Mouse (Mus musculus) cerebellum, adult 11 months (tissue): ENCODE data around the gene Tmtc2.

Experiments used
- DNase-seq: peaks from one replicate; pipeline ENCODE4 v3.0.0; 2022

Gene Tmtc2

DNA sequence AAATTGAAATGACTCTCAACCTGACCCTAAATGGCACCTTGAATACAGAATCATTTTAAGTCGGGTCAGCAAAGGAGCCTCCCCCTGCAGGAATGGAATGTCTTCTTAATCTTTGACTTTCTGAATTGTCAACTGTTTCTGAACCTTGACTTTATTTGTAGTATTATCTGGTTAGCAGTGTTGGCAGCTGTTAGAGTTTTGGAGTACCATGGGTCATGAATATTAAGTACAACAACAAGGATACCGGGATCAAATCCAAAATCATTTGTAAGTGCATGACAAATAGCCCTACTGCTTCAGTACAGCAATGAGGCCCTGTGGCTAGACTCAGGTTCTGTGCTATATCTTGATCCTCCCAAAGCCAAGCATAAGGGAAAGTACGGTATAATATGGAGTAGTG, 170.3 kb downstream of the Tmtc2 start:
- DNase-seq: no peak

DNA sequence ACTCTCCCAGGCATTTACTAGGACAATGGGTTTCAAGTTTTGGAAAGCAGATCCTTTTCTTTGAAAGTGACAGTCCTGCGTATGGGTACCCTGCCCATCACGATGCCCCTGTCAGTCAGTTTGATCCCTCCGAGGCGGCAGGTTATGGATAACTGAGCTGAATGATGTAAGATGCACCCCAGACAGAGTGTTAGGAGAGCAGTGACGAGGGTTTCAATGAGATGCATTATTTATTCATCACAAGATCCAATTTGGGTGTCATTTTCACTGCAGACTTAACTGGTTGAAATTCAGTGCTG, 171.8 kb downstream of the Tmtc2 start:
- DNase-seq: no peak

DNA sequence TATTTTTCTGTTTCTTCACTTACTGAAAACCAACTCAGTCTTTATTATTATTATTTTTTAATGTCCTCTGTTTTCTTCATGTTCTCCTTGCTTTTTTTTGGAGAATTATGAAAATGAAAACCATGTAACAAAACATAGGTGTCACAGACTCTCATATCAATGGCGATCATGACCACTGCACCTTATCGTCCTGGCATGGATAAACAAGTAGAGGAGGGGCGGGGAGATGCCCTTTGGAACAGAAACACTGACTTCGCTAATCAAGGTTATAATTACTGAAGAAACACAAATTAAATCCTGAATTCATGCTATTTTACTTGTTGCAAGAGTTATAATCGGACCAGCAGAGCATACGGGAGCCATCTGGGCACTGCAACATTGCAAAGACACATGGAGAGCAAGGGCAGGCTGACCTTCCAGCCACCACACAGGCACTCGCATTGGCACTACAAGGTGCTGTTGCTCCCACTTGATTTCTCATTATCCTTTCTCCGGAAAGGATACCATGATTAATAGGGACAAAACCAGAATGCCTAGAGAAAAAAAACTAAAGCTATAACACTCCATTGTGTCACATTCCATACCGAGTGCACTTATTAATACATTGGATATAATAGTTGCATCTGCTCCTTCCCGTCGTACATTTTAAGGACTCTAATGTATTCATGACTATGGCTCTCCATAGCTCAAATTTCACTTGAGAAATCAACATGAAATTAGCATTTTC, 172.3 kb downstream of the Tmtc2 start:
- peak; percentile 59 for DNase-seq

DNA sequence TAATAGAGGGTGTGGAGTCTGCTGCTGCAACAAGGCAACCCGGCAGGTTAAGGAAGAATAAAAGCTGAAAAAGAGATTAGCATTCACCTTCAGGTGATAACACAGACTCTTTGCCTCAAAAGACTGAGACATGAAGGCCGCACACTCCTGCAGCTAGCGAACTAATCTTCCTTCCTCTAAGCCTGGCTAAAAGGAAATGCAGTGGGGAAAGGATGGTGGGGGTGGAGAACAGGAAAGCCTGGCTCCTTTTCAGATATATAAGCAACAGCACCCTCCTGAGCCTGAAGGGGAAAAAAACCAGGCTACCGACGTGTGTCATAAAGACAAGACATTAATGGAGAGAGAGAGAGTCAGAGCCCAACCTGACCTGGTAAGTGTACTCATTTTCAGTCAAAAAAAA, 174.9 kb downstream of the Tmtc2 start:
- DNase-seq: no peak

DNA sequence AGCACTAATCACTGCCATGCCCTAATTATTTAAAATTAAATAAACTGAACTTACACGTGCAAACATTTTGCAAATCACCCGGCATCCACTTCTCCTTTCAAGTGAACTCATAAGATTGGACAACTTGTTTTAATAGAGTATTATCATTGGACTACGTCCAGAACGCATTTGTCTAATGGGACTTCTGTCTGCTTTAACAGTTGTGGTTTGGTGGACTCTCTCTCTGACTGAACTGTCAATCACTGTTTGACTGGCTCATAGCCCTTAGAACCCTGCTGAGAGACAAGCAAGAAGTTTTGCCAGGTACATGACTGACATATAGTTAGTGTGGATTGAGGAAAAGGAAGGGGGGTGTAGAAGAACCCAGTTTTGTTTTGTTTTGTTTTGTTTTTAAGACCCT, 190.2 kb downstream of the Tmtc2 start:
- no peak for DNase-seq

DNA sequence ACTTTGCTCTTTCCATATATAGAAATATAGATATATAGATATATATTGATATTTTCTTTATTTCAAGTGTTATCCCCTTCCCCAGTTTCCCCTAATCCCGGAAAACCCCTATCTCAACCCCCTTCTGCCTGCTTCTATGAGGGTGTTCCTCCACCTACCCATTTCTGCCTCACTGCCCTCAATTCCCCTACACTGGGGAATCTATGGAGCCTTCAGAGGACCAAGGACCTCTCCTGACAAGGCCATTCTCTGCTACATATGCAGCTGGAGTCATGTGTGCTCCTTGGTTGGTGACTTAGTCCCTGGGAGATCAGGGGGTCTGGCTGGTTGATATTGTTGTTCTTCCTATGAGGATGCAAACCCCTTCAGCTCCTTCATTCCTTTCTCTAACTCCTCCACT, 192.5 kb downstream of the Tmtc2 start:
- DNase-seq: no peak

DNA sequence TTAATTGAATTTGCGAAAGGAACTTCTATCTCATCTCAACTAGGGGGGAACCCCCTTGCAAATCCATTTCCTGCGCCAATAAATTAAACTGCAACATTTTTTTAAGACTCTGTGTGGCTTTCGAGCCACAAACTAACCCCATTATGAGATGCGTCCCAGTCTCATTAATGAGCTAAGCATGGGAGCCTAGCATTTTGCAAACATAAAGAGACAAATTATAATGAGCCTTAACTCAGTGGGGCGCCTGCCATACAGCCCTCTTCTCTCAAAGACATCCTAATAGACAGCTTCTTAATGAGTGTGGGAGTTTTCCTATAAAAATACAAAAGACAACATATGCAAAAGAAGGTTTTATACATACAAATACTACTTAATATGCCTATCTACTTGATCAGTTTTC, 193.0 kb downstream of the Tmtc2 start:
- no peak for DNase-seq

DNA sequence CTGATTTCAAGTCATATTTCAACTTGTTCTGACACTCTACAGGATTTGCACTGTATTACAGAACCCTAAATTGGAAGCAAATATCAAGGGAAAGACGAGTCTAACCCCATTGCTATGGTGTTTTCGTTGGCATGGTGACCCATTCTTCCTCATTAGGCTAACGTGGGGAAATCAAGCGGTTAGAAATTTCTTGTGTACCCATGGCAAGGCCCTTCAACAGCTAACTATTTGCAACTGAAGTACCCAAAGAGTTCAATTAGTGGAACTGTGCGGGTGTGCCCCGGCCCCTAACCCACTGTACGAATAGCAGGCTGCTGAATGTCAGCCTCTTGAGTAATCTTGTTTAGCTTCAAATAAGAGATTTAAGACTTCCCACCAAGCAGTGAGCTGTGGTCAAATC, 193.7 kb downstream of the Tmtc2 start:
- no peak for DNase-seq

DNA sequence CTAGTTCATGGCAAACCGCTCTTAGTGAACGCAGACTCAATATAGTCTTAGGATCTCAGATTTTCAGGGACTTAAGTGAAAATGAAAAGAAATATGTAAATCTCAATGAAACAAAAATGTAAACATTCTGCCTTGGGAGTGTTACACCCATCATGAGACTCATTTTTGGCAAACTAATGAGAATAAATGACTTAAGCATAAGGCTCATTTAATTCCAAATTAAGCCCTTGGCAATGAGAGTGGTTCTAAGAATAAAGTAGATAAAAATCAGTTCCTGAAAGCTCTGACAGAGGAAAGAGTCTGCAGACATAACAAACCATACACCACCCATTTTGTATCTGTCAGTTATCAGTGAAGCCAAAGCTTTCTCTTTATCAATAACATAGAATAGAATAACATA, 196.5 kb downstream of the Tmtc2 start:
- DNase-seq: no peak

DNA sequence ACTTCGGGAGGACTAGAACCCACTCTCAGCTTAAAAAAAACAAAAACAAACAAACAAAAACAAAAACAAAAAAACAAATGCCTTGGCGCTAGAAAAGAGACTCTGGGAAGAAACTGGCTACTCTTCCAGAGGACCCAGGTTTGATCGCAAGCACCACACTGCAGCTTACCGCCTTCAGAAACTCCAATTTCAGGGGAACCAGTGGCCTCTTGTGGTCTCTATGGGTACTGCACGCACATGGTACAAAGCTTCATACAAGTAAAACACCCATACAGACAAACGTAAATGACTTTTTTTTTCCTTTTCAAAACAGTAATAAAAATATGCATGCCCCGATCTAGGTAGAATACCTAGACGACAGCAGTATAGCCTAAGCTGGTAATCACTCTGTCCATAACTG, 201.0 kb downstream of the Tmtc2 start:
- DNase-seq: no peak

DNA sequence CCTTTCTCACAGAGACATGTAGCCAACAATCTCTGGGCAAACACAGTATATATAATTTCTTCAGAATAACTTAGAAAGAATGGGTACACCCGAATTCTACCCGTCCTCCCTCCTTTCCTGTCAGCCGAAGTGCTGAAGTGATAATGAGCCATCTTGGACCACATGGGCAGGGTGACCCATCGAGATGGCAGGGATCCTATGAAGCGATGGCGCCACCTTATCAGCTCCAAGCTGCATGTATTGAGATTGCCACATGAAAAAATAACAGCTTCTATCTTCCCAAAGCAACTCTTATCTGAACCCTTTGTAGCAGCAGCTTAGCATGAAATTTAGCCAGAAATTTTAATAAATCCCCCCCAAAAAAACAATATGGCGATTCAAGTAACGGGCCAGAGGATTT, 206.0 kb downstream of the Tmtc2 start:
- DNase-seq: no peak

DNA sequence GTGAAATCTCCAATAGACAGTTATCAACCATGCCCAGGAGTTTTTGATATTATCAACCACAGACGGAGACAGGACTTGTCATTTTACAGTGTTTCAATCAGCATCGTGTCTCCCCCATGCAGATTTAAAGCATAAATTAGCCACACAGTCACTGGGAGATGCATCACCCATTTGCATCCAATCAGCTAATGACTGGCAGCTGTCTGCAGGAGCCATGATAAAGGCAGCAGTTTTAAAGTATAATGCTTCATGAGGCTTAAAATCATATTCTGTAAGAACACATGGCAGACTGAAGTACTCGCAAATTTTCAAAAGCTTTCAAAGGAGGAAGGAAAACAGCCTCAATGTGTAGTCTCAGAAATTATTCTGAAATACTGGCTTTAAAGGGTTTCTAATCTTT, 209.8 kb downstream of the Tmtc2 start:
- no peak for DNase-seq

DNA sequence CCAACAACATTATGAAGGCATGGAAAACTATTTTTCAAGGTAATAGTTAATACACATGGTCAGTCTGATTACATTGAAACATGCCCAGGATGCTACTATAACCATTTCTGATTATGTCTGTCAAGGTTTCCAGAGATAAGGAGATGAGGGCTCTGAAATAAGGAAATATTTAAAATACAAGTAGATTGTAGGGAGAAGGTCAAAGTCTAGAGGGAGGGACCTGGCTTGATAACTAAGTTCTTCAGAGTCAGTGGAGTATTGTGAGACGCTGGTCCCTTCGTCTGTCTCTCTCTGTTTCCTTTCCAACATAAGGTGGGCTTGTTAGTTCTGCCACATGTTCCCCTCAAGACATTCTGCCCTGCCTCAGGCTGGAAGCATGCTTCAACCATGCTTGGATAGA, 223.9 kb downstream of the Tmtc2 start:
- no peak for DNase-seq

DNA sequence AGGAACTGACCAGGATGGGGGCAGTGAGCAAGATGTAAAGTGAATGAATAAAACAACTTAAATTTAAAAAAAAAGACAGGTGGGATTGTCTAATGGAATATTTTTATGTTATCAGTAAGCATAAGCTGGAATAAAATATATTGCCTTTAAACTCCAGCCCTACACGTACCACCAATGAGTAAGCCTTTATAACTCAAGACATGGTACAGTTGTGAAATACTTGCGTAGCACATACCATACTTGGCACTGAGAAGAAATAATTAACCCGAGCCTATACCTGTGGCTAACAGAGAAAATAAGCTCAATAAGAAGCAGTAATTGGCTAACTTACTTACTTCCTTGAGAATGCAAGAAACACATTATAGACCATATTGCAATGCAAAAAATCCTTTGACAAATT, 228.3 kb downstream of the Tmtc2 start:
- DNase-seq: no peak

DNA sequence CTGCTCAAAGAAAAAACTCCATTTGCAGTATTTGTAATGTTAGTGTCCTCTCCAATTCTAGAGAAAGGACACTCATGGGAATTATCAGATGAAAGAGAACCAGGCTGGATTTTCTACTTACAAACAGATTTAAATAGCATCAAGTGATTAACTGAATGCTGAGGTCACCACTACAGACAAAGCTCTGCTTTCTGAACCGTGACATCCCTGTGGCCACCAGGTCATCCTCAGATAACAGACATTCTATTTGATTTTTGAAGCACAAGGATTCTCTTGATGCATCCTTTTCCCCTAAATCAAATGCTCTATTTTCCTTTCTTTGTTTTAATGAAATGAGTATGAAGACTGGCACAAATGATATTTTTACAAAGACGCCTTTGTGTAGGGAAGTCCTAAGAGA, 241.4 kb downstream of the Tmtc2 start:
- DNase-seq: no peak

DNA sequence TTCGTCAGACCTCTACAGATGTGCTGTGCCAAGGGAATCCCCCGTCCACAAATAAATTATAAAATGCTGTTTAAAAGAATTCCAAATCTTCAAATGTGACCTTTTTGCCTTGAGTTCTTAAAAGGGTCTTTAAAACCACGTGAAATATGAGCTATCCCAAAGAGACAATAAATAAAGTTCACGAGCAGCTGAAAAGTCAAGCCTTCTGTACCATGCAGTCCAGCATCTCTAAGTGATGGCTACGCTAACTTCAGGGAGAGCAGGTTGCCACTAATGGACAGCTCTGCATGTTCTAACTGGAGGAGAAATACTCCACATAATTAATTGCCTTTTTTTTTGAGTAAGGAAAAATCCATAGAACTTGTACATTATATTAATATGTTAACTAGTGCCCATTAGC, 243.9 kb downstream of the Tmtc2 start:
- no peak for DNase-seq

DNA sequence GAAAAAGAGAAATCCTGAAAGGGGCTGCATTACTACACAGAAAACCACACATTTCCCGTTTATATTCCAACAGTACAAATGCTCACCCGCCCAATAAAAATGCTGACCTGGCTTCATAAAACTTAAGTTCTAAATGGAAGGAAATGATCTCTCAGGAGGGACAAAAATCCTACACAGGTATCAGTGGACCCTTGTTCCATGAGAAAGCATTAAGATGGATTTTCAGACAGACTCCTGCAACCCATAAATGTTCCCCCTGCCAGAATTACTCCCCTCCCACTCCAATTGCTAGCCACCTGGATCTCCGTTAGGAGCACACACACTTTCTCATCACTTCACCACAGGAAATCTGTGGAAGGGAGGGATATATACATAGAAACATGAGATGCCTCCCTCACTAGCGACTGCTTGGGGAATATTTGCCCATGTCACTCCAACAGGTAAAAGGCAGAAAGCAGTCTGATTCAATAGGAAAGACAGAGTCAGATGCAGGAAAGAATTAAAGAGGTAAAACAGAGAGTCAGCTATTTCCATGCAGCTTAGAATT, 250.5 kb downstream of the Tmtc2 start:
- DNase-seq: no peak

DNA sequence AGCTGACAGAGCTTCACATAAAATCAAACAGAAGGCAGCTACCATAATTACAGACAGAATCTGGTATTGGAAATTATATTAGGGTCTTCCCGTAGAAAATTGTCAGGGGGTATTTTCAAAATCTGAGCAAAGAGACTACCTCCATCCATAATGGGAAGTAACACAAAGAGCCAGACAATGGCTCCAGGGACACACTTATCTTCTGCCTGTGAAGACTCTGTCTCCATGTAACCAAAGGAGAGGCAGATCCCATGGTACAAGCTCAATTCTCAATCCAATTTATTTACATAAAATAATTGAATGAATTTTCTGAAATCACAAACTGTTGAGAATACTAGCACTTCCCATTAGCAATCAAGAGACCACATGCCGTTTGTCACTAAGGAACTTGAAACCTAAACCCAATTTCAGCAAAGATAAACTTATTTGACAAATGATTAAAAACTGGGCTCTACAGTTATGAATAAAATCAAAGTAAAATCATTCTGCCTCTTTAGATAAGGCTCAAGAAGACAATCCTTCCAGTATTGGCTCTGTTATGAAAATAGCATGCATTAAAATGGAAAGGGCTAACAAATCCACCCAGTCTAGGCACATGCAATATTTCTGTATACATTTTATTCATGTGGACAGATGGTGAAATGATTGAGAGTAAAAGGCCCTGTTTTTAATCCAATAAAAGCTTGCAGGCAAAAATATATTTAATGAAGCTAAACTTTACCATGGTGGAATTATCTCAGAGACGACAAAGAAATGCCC, 254.8 kb downstream of the Tmtc2 start:
- DNase-seq: no peak

DNA sequence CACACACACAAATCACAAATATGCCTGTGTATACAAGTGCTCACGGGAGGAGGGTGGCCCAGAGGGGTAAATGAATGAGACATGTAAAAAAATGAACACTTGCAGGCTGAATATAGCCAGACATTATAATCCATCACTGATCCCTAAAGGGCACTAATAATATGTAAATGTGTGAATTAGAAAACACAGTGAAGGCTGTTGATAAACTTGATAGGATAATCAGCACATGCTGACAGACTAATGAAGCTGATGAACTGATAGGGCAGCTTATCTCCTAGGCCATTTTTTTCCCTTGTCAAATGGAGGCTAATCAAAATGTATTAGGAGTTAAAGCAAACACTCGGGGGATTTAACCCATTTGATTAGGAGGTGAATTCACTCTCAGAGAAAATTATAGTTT, 255.4 kb downstream of the Tmtc2 start:
- no peak for DNase-seq

DNA sequence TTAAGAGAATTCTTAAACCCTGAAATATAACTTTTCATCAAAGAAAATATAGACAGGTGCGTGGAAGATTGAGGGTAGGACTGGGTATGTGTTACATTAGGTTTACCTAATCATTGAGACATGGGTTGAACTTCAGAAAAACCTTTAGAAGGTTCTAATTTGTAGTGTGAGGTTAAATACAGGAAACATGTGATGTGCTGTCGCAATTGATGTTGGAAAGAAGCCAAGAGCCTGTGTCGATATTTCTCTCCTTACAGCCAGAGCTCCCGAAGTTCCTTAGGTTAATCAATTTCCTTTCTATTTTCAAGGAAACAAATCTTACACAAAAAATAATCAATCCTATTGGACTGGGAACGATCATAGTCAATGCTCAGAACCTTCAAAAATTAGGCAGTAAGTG, 261.3 kb downstream of the Tmtc2 start:
- no peak for DNase-seq

DNA sequence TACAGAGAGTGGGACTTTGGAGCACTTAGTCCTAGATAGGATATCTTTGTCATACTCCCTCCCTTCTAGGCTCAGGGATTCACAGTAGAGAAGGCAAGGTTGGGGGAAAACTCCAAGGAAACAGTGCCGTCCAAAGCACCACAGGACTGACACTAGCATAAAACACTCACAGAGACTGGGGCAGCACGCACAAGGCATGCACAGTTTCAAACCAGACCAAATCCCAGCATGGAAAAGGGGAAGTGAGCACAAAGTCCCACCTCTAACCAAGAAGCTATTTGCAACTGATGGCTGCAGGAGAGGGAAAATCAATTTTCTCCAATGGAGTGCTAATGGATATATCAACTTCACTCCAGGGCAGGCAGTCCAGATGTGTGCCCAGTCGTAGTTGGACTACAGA, 276.7 kb downstream of the Tmtc2 start:
- DNase-seq: no peak

DNA sequence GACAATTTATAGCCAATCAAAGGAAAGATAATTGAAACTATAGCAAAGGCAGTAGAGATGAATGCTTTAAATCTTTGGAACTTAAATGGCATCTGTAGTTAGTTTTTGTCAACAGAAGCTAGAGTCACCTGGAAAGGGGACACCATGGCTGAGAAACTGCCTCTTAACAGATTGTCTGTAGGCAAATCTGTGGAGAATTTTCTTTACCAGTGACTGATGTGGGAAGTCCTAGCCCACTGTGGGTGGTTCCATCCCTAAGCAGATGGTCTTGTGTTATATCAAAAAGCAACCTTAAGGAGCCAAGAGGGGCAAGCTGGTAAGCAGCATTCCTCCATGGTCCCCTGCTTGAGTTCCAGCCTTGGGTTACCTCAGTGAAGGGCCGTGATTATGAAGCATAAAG, 281.3 kb downstream of the Tmtc2 start:
- no peak for DNase-seq

DNA sequence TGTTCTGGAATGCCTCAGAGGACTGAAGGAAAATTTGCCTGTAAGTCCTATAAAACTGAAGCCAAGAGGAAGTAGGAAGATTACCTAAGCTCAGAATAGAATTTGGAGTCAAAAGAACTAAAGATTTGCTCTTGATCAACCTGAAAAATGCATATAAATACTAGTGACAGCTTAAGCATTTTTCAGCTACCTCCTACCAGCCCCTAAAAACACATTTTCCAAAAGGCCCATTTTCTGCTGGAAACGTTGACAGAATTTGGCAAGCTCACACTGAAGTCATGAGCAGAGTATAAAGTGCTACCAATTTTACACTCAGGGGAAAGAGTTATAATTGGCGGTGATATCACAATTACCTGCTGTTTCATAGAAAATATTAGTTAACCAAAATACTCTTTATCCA, 285.8 kb downstream of the Tmtc2 start:
- no peak for DNase-seq

DNA sequence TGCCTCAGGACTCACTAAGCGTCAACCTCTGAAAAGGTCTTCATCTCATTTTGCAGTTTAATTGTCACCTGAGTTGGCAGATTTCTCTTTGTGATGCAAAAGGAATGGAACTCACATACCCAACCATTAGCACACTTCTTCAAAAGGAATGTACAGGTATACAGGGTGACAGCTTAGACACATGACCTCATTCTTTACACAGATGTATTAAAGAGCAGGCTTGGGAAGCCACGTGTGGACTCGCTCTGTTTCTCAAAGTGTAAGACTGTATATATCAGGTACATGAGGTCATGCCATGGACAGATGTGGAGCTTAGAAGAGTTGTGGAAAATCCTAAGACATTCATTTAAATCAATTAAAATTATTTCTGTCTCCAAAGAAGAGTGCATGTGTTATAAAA, 286.7 kb downstream of the Tmtc2 start:
- no peak for DNase-seq

DNA sequence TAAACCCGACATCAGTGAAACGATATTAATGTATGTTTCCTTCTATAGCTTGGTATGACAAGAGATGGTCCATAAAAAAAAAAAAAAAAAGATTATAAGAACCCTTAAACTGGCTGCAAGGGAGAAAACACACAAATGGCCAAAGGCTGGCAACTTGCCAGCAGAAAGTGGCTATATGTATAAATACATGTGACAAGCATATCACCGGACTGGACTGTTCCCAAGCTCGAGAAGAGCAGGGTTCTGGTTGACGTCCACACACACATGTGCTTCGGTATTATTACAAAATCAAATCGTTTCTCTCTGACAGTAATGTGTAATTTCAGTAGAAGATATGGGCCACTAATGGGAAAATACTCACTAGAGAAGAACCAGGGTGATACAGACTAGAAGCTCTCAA, 287.2 kb downstream of the Tmtc2 start:
- DNase-seq: no peak
